Mouse (Mus musculus): Measurements from ENCODE around the gene Wnt5a. TPM values are rescaled to one million over a fixed set of nuclear protein-coding genes. Genes with fewer than 3 reads are reported as not detected.

The Wnt5a gene
- total RNA-seq, 2 experiments from 2014 or later, result not detected

- ATAC-seq (ENCODE audit: poor library complexity, severe bottlenecking), result no peak
These were observed 4.0 kb downstream of the Wnt5a start for GRCm38 (mm10) chr14:28508288-28509258.

- ATAC-seq (ENCODE audit: poor library complexity, severe bottlenecking), result no peak
These were observed 5.1 kb downstream of the Wnt5a start for GRCm38 (mm10) chr14:28509441-28510340.

GRCm38 (mm10) chr14:28510341-28511028 is 5.9 kb downstream of the Wnt5a start:
- ATAC-seq (ENCODE audit: poor library complexity, severe bottlenecking), result no peak

- no peak for ATAC-seq (ENCODE audit: poor library complexity, severe bottlenecking)
These were observed 6.6 kb downstream of the Wnt5a start for GRCm38 (mm10) chr14:28511029-28511651.

GRCm38 (mm10) chr14:28512805-28513590 is 8.4 kb downstream of the Wnt5a start:
- ATAC-seq (ENCODE audit: poor library complexity, severe bottlenecking), result no peak

- no peak for ATAC-seq (ENCODE audit: poor library complexity, severe bottlenecking)
These were observed 9.6 kb downstream of the Wnt5a start for GRCm38 (mm10) chr14:28514171-28514570.

- no peak for ATAC-seq (ENCODE audit: poor library complexity, severe bottlenecking)
These were observed 10.8 kb downstream of the Wnt5a start for GRCm38 (mm10) chr14:28515331-28515730.

GRCm38 (mm10) chr14:28517631-28518560 is 13.3 kb downstream of the Wnt5a start:
- ATAC-seq (ENCODE audit: poor library complexity, severe bottlenecking), result no peak

- ATAC-seq (ENCODE audit: poor library complexity, severe bottlenecking), result no peak
These were observed 16.6 kb downstream of the Wnt5a start for GRCm38 (mm10) chr14:28521106-28521505.

- no peak for ATAC-seq (ENCODE audit: poor library complexity, severe bottlenecking)
These were observed 18.1 kb downstream of the Wnt5a start for GRCm38 (mm10) chr14:28522611-28523010.

GRCm38 (mm10) chr14:28525566-28525965 is 21.0 kb downstream of the Wnt5a start:
- no peak for ATAC-seq (ENCODE audit: poor library complexity, severe bottlenecking)

- ATAC-seq (ENCODE audit: poor library complexity, severe bottlenecking), result no peak
These were observed 23.7 kb downstream of the Wnt5a start for GRCm38 (mm10) chr14:28528151-28528685.

- ATAC-seq (ENCODE audit: poor library complexity, severe bottlenecking), result no peak
These were observed 27.0 kb downstream of the Wnt5a start for GRCm38 (mm10) chr14:28531531-28531930.

GRCm38 (mm10) chr14:28532943-28533342 is 28.4 kb downstream of the Wnt5a start:
- no peak for ATAC-seq (ENCODE audit: poor library complexity, severe bottlenecking)

GRCm38 (mm10) chr14:28533876-28534275 is 29.3 kb downstream of the Wnt5a start:
- no peak for ATAC-seq (ENCODE audit: poor library complexity, severe bottlenecking)

GRCm38 (mm10) chr14:28535814-28536213 is 31.3 kb downstream of the Wnt5a start:
- no peak for ATAC-seq (ENCODE audit: poor library complexity, severe bottlenecking)

- ATAC-seq (ENCODE audit: poor library complexity, severe bottlenecking), result no peak
These were observed 35.0 kb downstream of the Wnt5a start for GRCm38 (mm10) chr14:28539577-28539976.

- no peak for ATAC-seq (ENCODE audit: poor library complexity, severe bottlenecking)
These were observed 37.7 kb downstream of the Wnt5a start for GRCm38 (mm10) chr14:28542117-28542741.
